Mouse (Mus musculus): ENCODE data around the gene Zfp655.

DNA sequence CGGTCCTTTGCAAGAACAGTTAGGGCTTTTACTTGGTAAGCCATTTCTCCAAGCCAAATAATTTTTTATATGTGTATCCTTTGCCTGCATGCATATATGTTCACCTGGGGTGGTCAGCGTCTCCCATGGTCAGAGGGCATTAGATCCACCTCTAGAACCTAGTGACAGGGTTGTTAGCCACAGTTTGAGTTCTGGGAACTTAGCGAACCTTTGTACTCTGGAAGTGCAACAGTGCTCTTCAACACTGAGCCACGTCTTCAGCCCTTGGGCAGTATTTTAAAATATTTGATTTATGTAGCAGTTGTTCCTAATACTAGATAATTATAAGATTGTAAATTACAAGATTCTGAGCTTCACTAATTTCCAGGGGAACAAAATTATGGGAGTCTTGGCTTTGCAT lies 874 bp upstream of the Zfp655 start:
- TF ChIP-seq GATA1 (IDR thresholded peaks at IDR 0.05; ENCODE audit: borderline replicate concordance, low read length) (no peak), FLI1 (IDR thresholded peaks at IDR 0.05; ENCODE audit: low read length) (no peak)

Data from megakaryocyte, embryonic 14.5 days (primary cell).